Mouse (Mus musculus) myocyte (in vitro differentiated cells): ENCODE measurements at regions not wholly inside any gene's neighbourhood (a gene's known extent, or its start where the extent isn't known, plus 50 kb on each side); places are given as distances from the start of the nearest gene placed in this dataset.

Experiments used
- MAX ChIP-seq: IDR thresholded peaks from one replicate; pipeline ENCODE4 v1.6.1; 2011; ENCODE audit warnings: low read depth, mild to moderate bottlenecking, control low read depth
- TCF3 ChIP-seq: IDR thresholded peaks from one replicate; pipeline ENCODE4 v1.6.1; 2011; ENCODE audit warnings: low read depth, control low read depth; ENCODE audit not compliant: insufficient read length

DNA sequence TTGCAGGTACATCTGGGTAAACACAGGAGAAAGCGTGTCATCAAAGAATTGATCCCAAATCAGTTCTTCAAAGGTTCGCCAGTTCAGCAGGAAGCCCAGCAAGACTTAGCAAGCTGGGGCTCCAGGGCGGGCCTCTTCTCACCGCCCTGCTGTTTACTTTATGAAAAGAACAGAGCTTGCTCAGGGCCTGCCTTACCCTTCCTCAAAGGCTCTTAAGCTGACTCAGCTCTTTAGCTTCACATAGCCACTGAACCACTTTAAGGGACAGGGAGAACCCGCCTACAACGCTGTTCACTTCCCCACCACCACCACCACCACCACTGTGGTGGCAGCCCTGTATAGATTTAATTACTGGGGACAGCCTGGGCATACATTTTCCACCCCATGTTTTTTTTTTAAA, 148.5 kb downstream of the Clic5 start:
- TF ChIP-seq TCF3 (no peak), MAX (no peak)
